Mouse (Mus musculus): ENCODE measurements around the gene Tctn3.
A peak's percentile ranks its signal among the peaks of the same experiment; 100 is the strongest.

Gene Tctn3

GRCm38 (mm10) chr19:40611830-40612506 lies at the start of gene Tctn3, which contains the start of gene Entpd1:
Gene Tctn3 (minus strand): TSS chr19:40612233.
Gene Entpd1 (plus strand): TSS chr19:40612366.
- DNase-seq (ENCODE audit: low read depth, low spot score): peak; percentile 99

- DNase-seq (ENCODE audit: low read depth, low spot score): peak; percentile 28
These were observed 49.1 kb upstream of the Tctn3 start for GRCm38 (mm10) chr19:40661108-40661507.

GRCm38 (mm10) chr19:40660510-40660909 lies 48.5 kb upstream of the Tctn3 start:
- peak; percentile 4 for DNase-seq (ENCODE audit: low read depth, low spot score)

GRCm38 (mm10) chr19:40659651-40660478 lies 47.8 kb upstream of the Tctn3 start:
- peak; percentile 11 for DNase-seq (ENCODE audit: low read depth, low spot score)

GRCm38 (mm10) chr19:40658935-40659334 lies 46.9 kb upstream of the Tctn3 start:
- DNase-seq (ENCODE audit: low read depth, low spot score): no peak

GRCm38 (mm10) chr19:40658281-40658680 lies 46.2 kb upstream of the Tctn3 start:
- DNase-seq (ENCODE audit: low read depth, low spot score): no peak

- DNase-seq (ENCODE audit: low read depth, low spot score): no peak
These were observed 44.2 kb upstream of the Tctn3 start for GRCm38 (mm10) chr19:40656207-40656606.

GRCm38 (mm10) chr19:40650090-40650489 lies 38.1 kb upstream of the Tctn3 start:
- no peak for DNase-seq (ENCODE audit: low read depth, low spot score)

- DNase-seq (ENCODE audit: low read depth, low spot score): peak; percentile 16
These were observed 35.5 kb upstream of the Tctn3 start for GRCm38 (mm10) chr19:40647319-40648158.

GRCm38 (mm10) chr19:40646379-40646778 lies 34.3 kb upstream of the Tctn3 start:
- DNase-seq (ENCODE audit: low read depth, low spot score): no peak

GRCm38 (mm10) chr19:40643846-40644245 lies 31.8 kb upstream of the Tctn3 start:
- no peak for DNase-seq (ENCODE audit: low read depth, low spot score)

GRCm38 (mm10) chr19:40640799-40641198 lies 28.8 kb upstream of the Tctn3 start:
- DNase-seq (ENCODE audit: low read depth, low spot score): no peak

GRCm38 (mm10) chr19:40639729-40640304 lies 27.8 kb upstream of the Tctn3 start:
- DNase-seq (ENCODE audit: low read depth, low spot score): peak; percentile 17

GRCm38 (mm10) chr19:40638582-40638981 lies 26.5 kb upstream of the Tctn3 start:
- no peak for DNase-seq (ENCODE audit: low read depth, low spot score)

- DNase-seq (ENCODE audit: low read depth, low spot score): peak; percentile 34
These were observed 25.6 kb upstream of the Tctn3 start for GRCm38 (mm10) chr19:40637601-40638000.

GRCm38 (mm10) chr19:40637091-40637490 lies 25.1 kb upstream of the Tctn3 start:
- no peak for DNase-seq (ENCODE audit: low read depth, low spot score)

GRCm38 (mm10) chr19:40633144-40633543 lies 21.1 kb upstream of the Tctn3 start:
- no peak for DNase-seq (ENCODE audit: low read depth, low spot score)

GRCm38 (mm10) chr19:40632668-40633067 lies 20.6 kb upstream of the Tctn3 start:
- peak; percentile 29 for DNase-seq (ENCODE audit: low read depth, low spot score)

- no peak for DNase-seq (ENCODE audit: low read depth, low spot score)
These were observed 20.2 kb upstream of the Tctn3 start for GRCm38 (mm10) chr19:40632193-40632592.

GRCm38 (mm10) chr19:40630606-40631005 lies 18.6 kb upstream of the Tctn3 start:
- DNase-seq (ENCODE audit: low read depth, low spot score): peak; percentile 69

- peak; percentile 89 for DNase-seq (ENCODE audit: low read depth, low spot score)
These were observed 18.1 kb upstream of the Tctn3 start for GRCm38 (mm10) chr19:40630096-40630495.
